Mouse (Mus musculus) liver, adult 2 months (tissue): ENCODE results near the gene Gmfg.

ENCODE experiments used
- CTCF ChIP-seq: fragments of 200-500 bp; IDR thresholded peaks from 2 replicates; pipeline ENCODE4 v1.5.1; 2011; ENCODE audit warnings: low read depth, low read length, control low read depth
- POLR2A ChIP-seq: fragments of 200-500 bp; IDR thresholded peaks from 2 replicates; pipeline ENCODE4 v1.6.1; 2011; ENCODE audit warnings: low read length, control low read depth; ENCODE audit not compliant: insufficient read depth; ENCODE audit errors: extremely low read depth

- no peak for TF ChIP-seq POLR2A
- TF ChIP-seq CTCF, result no peak
Observed at GRCm38 (mm10) chr7:28467213-28467751, 30.0 kb downstream of the Gmfg start.
